Comparison of ENCODE assay signal across 8 mouse cellular contexts in the genomic region with DNA sequence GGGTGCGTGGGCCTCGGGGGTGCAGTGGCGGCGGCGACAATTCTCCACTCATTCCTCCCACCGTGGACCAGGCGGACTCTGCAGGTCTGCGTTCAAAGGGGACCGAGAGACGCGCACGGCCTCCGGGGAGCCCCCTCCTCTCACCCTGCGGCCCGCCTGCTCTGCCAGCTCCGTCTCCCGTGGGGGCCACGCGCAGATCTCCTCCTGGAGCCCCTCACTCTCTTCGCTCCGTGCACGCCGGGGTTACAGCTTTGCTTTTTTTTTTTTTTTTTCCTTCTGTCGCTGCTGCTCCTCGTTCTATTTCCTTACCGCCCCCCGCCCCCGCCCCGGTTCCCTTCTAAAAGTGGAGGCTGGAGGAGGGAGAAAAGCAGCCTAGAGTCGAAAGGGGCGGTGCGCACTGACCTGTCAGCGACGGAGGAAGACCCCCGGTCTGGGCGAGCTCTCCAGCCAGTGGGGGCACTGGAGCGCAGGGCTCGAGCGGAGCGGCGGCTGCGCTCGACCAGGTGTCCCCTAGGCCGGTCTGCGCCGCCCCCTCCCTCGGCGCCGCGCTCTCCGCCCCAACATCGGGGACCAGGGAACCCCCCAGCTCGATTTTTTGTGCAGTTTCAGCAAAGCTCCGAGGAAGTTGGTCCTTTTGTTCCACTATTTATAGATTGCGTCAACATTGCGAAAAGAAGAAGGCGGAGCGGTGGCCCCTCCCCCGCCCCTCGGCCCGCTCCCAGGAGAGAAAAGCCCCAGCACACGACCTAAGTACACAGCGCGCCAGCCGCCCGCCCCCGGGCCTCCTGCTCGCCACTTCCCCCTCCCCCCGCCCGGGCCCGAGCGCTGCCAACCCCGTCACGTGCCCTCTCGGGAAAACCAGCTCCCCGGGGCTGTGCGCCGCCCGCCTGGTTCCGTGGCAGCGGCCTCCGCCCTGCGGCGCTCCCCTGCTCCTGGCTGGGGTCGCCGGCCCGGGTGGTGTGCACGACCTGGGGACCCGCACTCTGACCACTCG.
DNase-seq lines count a peak whose midpoint lies in the region; ATAC-seq and TF ChIP-seq lines count a peak whose summit lies in the region.

No protein-coding gene starts in this region.

- peaks cover 13% of the 10 kb centered on the region for H3K27me3 ChIP-seq in CH12.LX (replicated peaks)
- peaks cover 21% of the 10 kb centered on the region for H3K27me3 ChIP-seq in forebrain, embryonic 11.5 days (ENCODE audit: control insufficient read depth, insufficient read depth, low read length)
- H3K27me3 ChIP-seq in heart, embryonic 16.5 days (ENCODE audit: control insufficient read depth, insufficient read depth, low read length): peaks cover 6% of the 10 kb centered on the region
- H3K27me3 ChIP-seq in liver, embryonic 15.5 days: peaks cover 37% of the 10 kb centered on the region
- peaks cover 33% of the 10 kb centered on the region for H3K27me3 ChIP-seq in neural tube, embryonic 11.5 days (ENCODE audit: control insufficient read depth, insufficient read depth, low read length)

- dilution Hi-C loops in CH12.LX (cut with MboI; ENCODE audit: extremely low pct_ligation_motif_present, extremely low pct_unique_long_range_greater_than_20kb, low sequenced_read_pairs): no loop called here

- in situ Hi-C loops in CH12.LX (cut with MboI; ENCODE audit: low pct_ligation_motif_present, low pct_unique_long_range_greater_than_20kb, low sequenced_read_pairs): loop anchor here (5.0 kb wide), 1 partner anchor 35 kb away; no protein-coding TSS in a partner anchor

- peak overlapping the region; percentile 64 for H3K4me2 ChIP-seq in CH12.LX (ENCODE audit: insufficient read depth, low read depth, poor library complexity, severe bottlenecking)
- peak overlapping the region; percentile 99 for H3K4me2 ChIP-seq in forebrain, embryonic 11.5 days (ENCODE audit: low read depth, low read length, severe bottlenecking)
- peak overlapping the region; percentile 95 for H3K4me2 ChIP-seq in heart, embryonic 16.5 days (ENCODE audit: low read depth, low read length)
- H3K4me2 ChIP-seq in liver, embryonic 15.5 days: peak overlapping the region; percentile 98
- peak overlapping the region; percentile 81 for H3K4me2 ChIP-seq in neural tube, embryonic 11.5 days (ENCODE audit: low read depth)

- peak; percentile 71 for DNase-seq in CH12.LX (ENCODE audit: extremely low read depth)
- DNase-seq in c-Kit-positive CD71-negative TER-119-negative erythroid progenitor cells, embryonic 14.5 days (ENCODE audit: low read depth): peak; percentile 85
- peak; percentile 97 for DNase-seq in forebrain, embryonic 11.5 days (ENCODE audit: low spot score)
- peak; percentile 95 to 98 for DNase-seq in kidney, postnatal 36 days
- peak; percentile 88 for DNase-seq in neural tube, embryonic 11.5 days (ENCODE audit: low spot score)
- DNase-seq in telencephalon, adult 2 months (ENCODE audit: low read depth, low spot score): peak; percentile 84

- TF ChIP-seq CTCF in CH12.LX (conservative IDR thresholded peaks at IDR 0.05 in 1 of 2, IDR thresholded peaks at IDR 0.05 in 1 of 2; ENCODE audit: low read depth in 2 of 2, low read length in 2 of 2): no peak

- peaks cover 3% of the 10 kb centered on the region; the same call in 1 of the 2 replicates for H3K79me2 ChIP-seq in CH12.LX (replicated peaks; ENCODE audit: control insufficient read depth, extremely low read depth, insufficient read depth, poor library complexity, severe bottlenecking)

- no peaks in the 10 kb centered on the region for H3K36me3 ChIP-seq in CH12.LX (replicated peaks in 1 of 2; ENCODE audit: control insufficient read depth in 1 of 2, insufficient read depth in 1 of 2, low read length in 1 of 2)
- no peaks in the 10 kb centered on the region for H3K36me3 ChIP-seq in forebrain, embryonic 11.5 days (ENCODE audit: control insufficient read depth, insufficient read depth, low read length)
- H3K36me3 ChIP-seq in heart, embryonic 16.5 days (ENCODE audit: control insufficient read depth, insufficient read depth): no peaks in the 10 kb centered on the region; the same call in 1 of the 2 replicates
- peaks cover 16% of the 10 kb centered on the region for H3K36me3 ChIP-seq in liver, embryonic 15.5 days (replicated peaks)
- no peaks in the 10 kb centered on the region for H3K36me3 ChIP-seq in neural tube, embryonic 11.5 days (ENCODE audit: control insufficient read depth, insufficient read depth, low read length)

- TF ChIP-seq RAD21 in CH12.LX (IDR thresholded peaks at IDR 0.05; ENCODE audit: low read depth, low read length): no peak

- WGBS in forebrain, embryonic 11.5 days: under 1% methylated on average over 84 of the region's 90 CpGs
- under 1% methylated on average over 81 of the region's 90 CpGs for WGBS in heart, embryonic 16.5 days
- WGBS in liver, embryonic 15.5 days (ENCODE audit: insufficient replicate concordance): under 1% methylated on average over 89 of the region's 90 CpGs
- under 1% methylated on average over 64 of the region's 90 CpGs for WGBS in neural tube, embryonic 11.5 days

- peaks cover 8% of the 10 kb centered on the region for H3K9me3 ChIP-seq in CH12.LX (replicated peaks; ENCODE audit: low read length)
- no peaks in the 10 kb centered on the region for H3K9me3 ChIP-seq in forebrain, embryonic 11.5 days (ENCODE audit: control insufficient read depth, low read length)
- no peaks in the 10 kb centered on the region for H3K9me3 ChIP-seq in heart, embryonic 16.5 days (replicated peaks; ENCODE audit: control insufficient read depth, low read length)
- no peaks in the 10 kb centered on the region for H3K9me3 ChIP-seq in liver, embryonic 15.5 days (replicated peaks)
- no peaks in the 10 kb centered on the region for H3K9me3 ChIP-seq in neural tube, embryonic 11.5 days (ENCODE audit: control insufficient read depth, low read length)

- H3K4me3 ChIP-seq in CH12.LX (replicated peaks in 1 of 3; ENCODE audit: low read depth in 2 of 3, low read length in 2 of 3, poor library complexity in 1 of 3): peak overlapping the region; percentile 57 to 94 (median 68)
- H3K4me3 ChIP-seq in forebrain, embryonic 11.5 days (ENCODE audit: low read depth, low read length): peak overlapping the region; percentile 76
- peak overlapping the region; percentile 89 for H3K4me3 ChIP-seq in heart, embryonic 16.5 days (ENCODE audit: low read length)
- H3K4me3 ChIP-seq in liver, embryonic 15.5 days (replicated peaks): peak overlapping the region; percentile 95
- peak overlapping the region; percentile 69 for H3K4me3 ChIP-seq in neural tube, embryonic 11.5 days (ENCODE audit: low read depth, low read length)

- H3K27ac ChIP-seq in CH12.LX (ENCODE audit: insufficient read depth, low read depth): peak overlapping the region; percentile 91
- peak overlapping the region; percentile 94 for H3K27ac ChIP-seq in forebrain, embryonic 11.5 days (ENCODE audit: low read depth, low read length)
- H3K27ac ChIP-seq in heart, embryonic 16.5 days (ENCODE audit: low read length): peak overlapping the region; percentile 100
- peak overlapping the region; percentile 98 for H3K27ac ChIP-seq in liver, embryonic 15.5 days (replicated peaks)
- H3K27ac ChIP-seq in neural tube, embryonic 11.5 days (ENCODE audit: low read depth, low read length): peak overlapping the region; percentile 85

- peak overlapping the region; percentile 98 for H3K9ac ChIP-seq in CH12.LX (ENCODE audit: insufficient read depth, low read depth)
- H3K9ac ChIP-seq in forebrain, embryonic 11.5 days (ENCODE audit: low read length): peak overlapping the region; percentile 89
- peak overlapping the region; percentile 97 for H3K9ac ChIP-seq in heart, embryonic 16.5 days (ENCODE audit: low read length)
- H3K9ac ChIP-seq in liver, embryonic 15.5 days: peak overlapping the region; percentile 96
- peak overlapping the region; percentile 72 for H3K9ac ChIP-seq in neural tube, embryonic 11.5 days (ENCODE audit: low read length)

- TF ChIP-seq EP300 in CH12.LX (IDR thresholded peaks at IDR 0.05; ENCODE audit: low read length): no peak

- ATAC-seq in forebrain, embryonic 11.5 days (replicated peaks; ENCODE audit: low FRiP score): peak; percentile 88
- peak; percentile 80 for ATAC-seq in heart, embryonic 16.5 days (replicated peaks; ENCODE audit: extremely low read depth, insufficient read depth, low FRiP score)
- peak; percentile 75 for ATAC-seq in liver, embryonic 15.5 days (ENCODE audit: insufficient read depth)
- peak; percentile 82 for ATAC-seq in neural tube, embryonic 11.5 days (ENCODE audit: insufficient read depth, low FRiP score, low TSS enrichment)

- TF ChIP-seq POLR2A in CH12.LX (IDR thresholded peaks at IDR 0.05; ENCODE audit: low read depth, low read length): peak; percentile 19; the same call in 1 of the 2 replicates

- peaks cover 11 to 37% of the 10 kb centered on the region in 2 experiments for H3K4me1 ChIP-seq in CH12.LX (ENCODE audit: control insufficient read depth in 1 of 2, insufficient read depth in 2 of 2)
- peaks cover 23% of the 10 kb centered on the region for H3K4me1 ChIP-seq in forebrain, embryonic 11.5 days (replicated peaks; ENCODE audit: control insufficient read depth, insufficient read depth, low read length)
- peaks cover 34% of the 10 kb centered on the region for H3K4me1 ChIP-seq in heart, embryonic 16.5 days (ENCODE audit: control insufficient read depth, insufficient read depth, low read length)
- peaks cover 67% of the 10 kb centered on the region for H3K4me1 ChIP-seq in liver, embryonic 15.5 days (replicated peaks)
- H3K4me1 ChIP-seq in neural tube, embryonic 11.5 days (ENCODE audit: control insufficient read depth, insufficient read depth, low read length): peaks cover 9% of the 10 kb centered on the region; the same call in 1 of the 2 replicates

TF ChIP-seq in CH12.LX, 34 proteins besides CTCF, POLR2A, EP300 and RAD21 (continues in another document):
- TF ChIP-seq ZKSCAN1 (IDR thresholded peaks at IDR 0.05; ENCODE audit: borderline replicate concordance, low read depth, low read length): no peak
- peak; percentile 30; the same call in 1 of the 2 replicates for TF ChIP-seq USF2 (conservative IDR thresholded peaks at IDR 0.05; ENCODE audit: low read depth, low read length)
- TF ChIP-seq ZMIZ1 (IDR thresholded peaks at IDR 0.05; ENCODE audit: low read depth, low read length): no peak
- TF ChIP-seq GABPA (IDR thresholded peaks at IDR 0.05; ENCODE audit: insufficient replicate concordance, low read depth, low read length): no peak
- TF ChIP-seq ZNF384 (IDR thresholded peaks at IDR 0.05; ENCODE audit: low read depth, low read length): peak; percentile 51
- TF ChIP-seq UBTF (IDR thresholded peaks at IDR 0.05; ENCODE audit: low read depth, low read length): peak; percentile 56
- no peak for TF ChIP-seq JUN (IDR thresholded peaks at IDR 0.05; ENCODE audit: insufficient read depth, low read depth, low read length)
- peak; percentile 69 for TF ChIP-seq CHD2 (IDR thresholded peaks at IDR 0.05; ENCODE audit: low read length)
- no peak for TF ChIP-seq E2F4 (IDR thresholded peaks at IDR 0.05; ENCODE audit: insufficient replicate concordance, low read depth, low read length)
- no peak for TF ChIP-seq ELF1 (IDR thresholded peaks at IDR 0.05; ENCODE audit: low read depth, low read length)
- no peak; the same call in 1 of the 2 replicates for TF ChIP-seq MAX (IDR thresholded peaks at IDR 0.05; ENCODE audit: low read length)
- TF ChIP-seq NELFE (IDR thresholded peaks at IDR 0.05; ENCODE audit: low read depth, low read length): peak; percentile 39; the same call in 1 of the 2 replicates

Comparison
In these comparisons a context has a peak if more than half of its experiments do, and no peak if none do; other contexts are left out.
1. Peak in every context shown above with its lines: DNase-seq, ATAC-seq, H3K4me3 ChIP-seq and H3K27ac ChIP-seq.